Mouse (Mus musculus) naive thymus-derived CD4-positive, alpha-beta T cell, adult 2 months (primary cell): Measurements from ENCODE around the gene Tbxa2r.

Experiments used
- DNase-seq: peaks from one replicate; pipeline ENCODE4 v3.0.0-alpha.2; 2011; ENCODE audit warnings: low read depth

The Tbxa2r gene

GRCm38 (mm10) chr10:81299585-81300351 is 28.8 kb upstream of the Tbxa2r start:
- no peak for DNase-seq

- no peak for DNase-seq
Measured at GRCm38 (mm10) chr10:81300352-81300907, 28.1 kb upstream of the Tbxa2r start.

- DNase-seq = no peak
Measured at GRCm38 (mm10) chr10:81301321-81301720, 27.2 kb upstream of the Tbxa2r start.

GRCm38 (mm10) chr10:81302288-81302687 is 26.2 kb upstream of the Tbxa2r start:
- no peak for DNase-seq

GRCm38 (mm10) chr10:81302781-81303218 is 25.7 kb upstream of the Tbxa2r start:
- DNase-seq = no peak

- DNase-seq = no peak
Measured at GRCm38 (mm10) chr10:81303258-81303657, 25.3 kb upstream of the Tbxa2r start.

- DNase-seq = peak; percentile 71
Measured at GRCm38 (mm10) chr10:81303761-81304160, 24.8 kb upstream of the Tbxa2r start.

GRCm38 (mm10) chr10:81304597-81305238 is 23.8 kb upstream of the Tbxa2r start:
- DNase-seq = peak; percentile 83

GRCm38 (mm10) chr10:81305663-81306062 is 22.9 kb upstream of the Tbxa2r start:
- no peak for DNase-seq

GRCm38 (mm10) chr10:81306173-81306668 is 22.3 kb upstream of the Tbxa2r start:
- no peak for DNase-seq

GRCm38 (mm10) chr10:81306837-81307682 is 21.5 kb upstream of the Tbxa2r start:
- no peak for DNase-seq

- DNase-seq = no peak
Measured at GRCm38 (mm10) chr10:81309571-81309970, 19.0 kb upstream of the Tbxa2r start.

- DNase-seq = no peak
Measured at GRCm38 (mm10) chr10:81313581-81313980, 14.9 kb upstream of the Tbxa2r start.

GRCm38 (mm10) chr10:81314201-81314600 is 14.3 kb upstream of the Tbxa2r start:
- no peak for DNase-seq

GRCm38 (mm10) chr10:81315587-81315986 is 12.9 kb upstream of the Tbxa2r start:
- DNase-seq = no peak

GRCm38 (mm10) chr10:81316338-81317060 is 12.0 kb upstream of the Tbxa2r start:
- DNase-seq = no peak

- peak; percentile 47 for DNase-seq
Measured at GRCm38 (mm10) chr10:81317273-81317672, 11.3 kb upstream of the Tbxa2r start.

- no peak for DNase-seq
Measured at GRCm38 (mm10) chr10:81318589-81319329, 9.8 kb upstream of the Tbxa2r start.

- no peak for DNase-seq
Measured at GRCm38 (mm10) chr10:81319330-81319699, 9.2 kb upstream of the Tbxa2r start.

GRCm38 (mm10) chr10:81319741-81320549 is 8.6 kb upstream of the Tbxa2r start:
- no peak for DNase-seq
